Mouse (Mus musculus) myocyte (in vitro differentiated cells): ENCODE results near the gene Pcsk4.

ENCODE experiments used
- POLR2A ChIP-seq: IDR thresholded peaks from one replicate; pipeline ENCODE4 v1.6.1; 2011; ENCODE audit warnings: low read depth, mild to moderate bottlenecking, control low read depth, moderate library complexity; ENCODE audit not compliant: insufficient read length
- TCF12 ChIP-seq: IDR thresholded peaks from one replicate; pipeline ENCODE4 v1.6.1; 2011; ENCODE audit warnings: mild to moderate bottlenecking, control low read depth; ENCODE audit not compliant: poor library complexity, insufficient read depth, severe bottlenecking

GRCm38 (mm10) chr10:80299824-80300223, 29.5 kb downstream of the Pcsk4 start:
- TF ChIP-seq POLR2A (no peak), TCF12 (no peak)
